Mouse (Mus musculus) forebrain, embryonic 13.5 days (tissue): ENCODE results near the gene Lgi4. TPM values are rescaled to one million over a fixed set of nuclear protein-coding genes. Genes with fewer than 3 reads are reported as not detected.

Source experiments
- ATAC-seq: fragments of 200-750 bp; cut with Nextera tagmentation; 2 replicates; pipeline ENCODE4 v1.8.0; 2017
- H3K27ac ChIP-seq: fragments of 300-500 bp; sonication (generic); 2 replicates; pipeline ENCODE4 v1.5.1; 2015; ENCODE audit warnings: inconsistent platforms, mild to moderate bottlenecking, moderate library complexity
- H3K27me3 ChIP-seq: fragments of 300-500 bp; sonication (generic); 2 replicates; pipeline ENCODE4 v1.6.1; 2015; ENCODE audit warnings: mild to moderate bottlenecking, inconsistent platforms
- H3K36me3 ChIP-seq: fragments of 300-500 bp; sonication (generic); 2 replicates; pipeline ENCODE4 v1.6.1; 2015; ENCODE audit warnings: mild to moderate bottlenecking, inconsistent platforms; ENCODE audit not compliant: poor library complexity, severe bottlenecking
- H3K4me1 ChIP-seq: fragments of 300-500 bp; sonication (generic); 2 replicates; pipeline ENCODE4 v1.6.1; 2015; ENCODE audit warnings: inconsistent platforms
- H3K4me2 ChIP-seq: fragments of 300-500 bp; sonication (generic); 2 replicates; pipeline ENCODE4 v1.6.1; 2015; ENCODE audit warnings: inconsistent platforms, mild to moderate bottlenecking, moderate library complexity
- H3K4me3 ChIP-seq: fragments of 300-500 bp; sonication (generic); 2 replicates; pipeline ENCODE4 v1.5.1; 2015; ENCODE audit warnings: mild to moderate bottlenecking, inconsistent platforms
- H3K9ac ChIP-seq: fragments of 300-500 bp; sonication (generic); 2 replicates; pipeline ENCODE4 v1.6.1; 2015; ENCODE audit warnings: mild to moderate bottlenecking, inconsistent platforms
- H3K9me3 ChIP-seq: fragments of 300-500 bp; sonication (generic); replicated peaks from 2 replicates; pipeline ENCODE4 v1.6.1; 2016; ENCODE audit warnings: inconsistent platforms
- WGBS: fragments of 180-500 bp; shearing (Covaris S2); methylation state at CpG from one replicate; pipeline ENCODE4 v1.1.7; 2015; 5-methylcytosine and 5-hydroxymethylcytosine counted together
- polyA plus RNA-seq: library from polyadenylated mRNA; unstranded; fragments of >200 nt; fragmentation: Nextera tagmentation; extraction: Ambion mirVana; gene quantifications from 2 replicates; pipeline ENCODE4 v1.2.1, GENCODE M21; 2015

Lgi4 gene
- polyA plus RNA-seq = 0.19 and 0.26 TPM in 2 replicates

GRCm38 (mm10) chr7:31059108-31059507 is at the start of gene Lgi4:
TSS of gene Lgi4 (plus strand) at chr7:31059342.
- Histone ChIP-seq H3K9me3 (no peaks in the 10 kb centered on the region), H3K4me2 (no peak within 1 kb of the TSS), H3K9ac (no peak within 1 kb of the TSS), H3K27me3 (peaks cover 11% of the 10 kb centered on the region), H3K27ac (no peak within 1 kb of the TSS), H3K4me3 (no peak within 1 kb of the TSS), H3K4me1 (peaks cover 10% of the 10 kb centered on the region), H3K36me3 (no peaks in the 10 kb centered on the region)
- ATAC-seq = peak; percentile 80; the same call in 1 of the 2 replicates
- WGBS = 2% methylated on average over 2 of the region's 2 CpGs

GRCm38 (mm10) chr7:31012971-31013370 is 46.2 kb upstream of the Lgi4 start:
- no peak overlapping the region for H3K27ac ChIP-seq
- no peak for ATAC-seq
- 91% methylated on average over 5 of the region's 5 CpGs for WGBS
- H3K9me3 ChIP-seq = no peaks in the 10 kb centered on the region
- no peaks in the 10 kb centered on the region for H3K36me3 ChIP-seq
- peaks cover 20% of the 10 kb centered on the region for H3K4me1 ChIP-seq
- H3K9ac ChIP-seq = no peak overlapping the region
- H3K4me3 ChIP-seq = no peak overlapping the region
- H3K4me2 ChIP-seq = no peak overlapping the region
- H3K27me3 ChIP-seq = no peaks in the 10 kb centered on the region

GRCm38 (mm10) chr7:31017104-31017901 is 41.8 kb upstream of the Lgi4 start:
- 52% methylated on average over 10 of the region's 10 CpGs for WGBS
- Histone ChIP-seq H3K4me1 (peaks cover 20% of the 10 kb centered on the region), H3K9me3 (no peaks in the 10 kb centered on the region), H3K27ac (no peak overlapping the region), H3K4me3 (no peak overlapping the region), H3K36me3 (no peaks in the 10 kb centered on the region), H3K27me3 (no peaks in the 10 kb centered on the region), H3K4me2 (no peak overlapping the region), H3K9ac (no peak overlapping the region)
- no peak for ATAC-seq

GRCm38 (mm10) chr7:31028609-31029008 is 30.5 kb upstream of the Lgi4 start:
- H3K27me3 ChIP-seq = no peaks in the 10 kb centered on the region
- ATAC-seq = no peak
- H3K9ac ChIP-seq = no peak overlapping the region
- 79% methylated on average over 8 of the region's 8 CpGs for WGBS
- H3K27ac ChIP-seq = no peak overlapping the region
- no peaks in the 10 kb centered on the region for H3K36me3 ChIP-seq
- no peak overlapping the region for H3K4me3 ChIP-seq
- H3K9me3 ChIP-seq = 0 out of 2 replicates have a peak, but pooled peaks cover 3% of the 10 kb centered on the region
- H3K4me1 ChIP-seq = no peaks in the 10 kb centered on the region
- H3K4me2 ChIP-seq = no peak overlapping the region

GRCm38 (mm10) chr7:31030717-31031116 is 28.4 kb upstream of the Lgi4 start:
- Histone ChIP-seq H3K27ac (no peak overlapping the region), H3K36me3 (no peaks in the 10 kb centered on the region), H3K4me3 (no peak overlapping the region), H3K9ac (no peak overlapping the region), H3K9me3 (0 out of 2 replicates have a peak, but pooled peaks cover 3% of the 10 kb centered on the region), H3K4me1 (no peaks in the 10 kb centered on the region), H3K27me3 (no peaks in the 10 kb centered on the region), H3K4me2 (no peak overlapping the region)
- no peak for ATAC-seq
- 82% methylated on average over 2 of the region's 2 CpGs for WGBS

- no peak overlapping the region for H3K4me3 ChIP-seq
- H3K27me3 ChIP-seq = no peaks in the 10 kb centered on the region
- ATAC-seq = no peak
- H3K27ac ChIP-seq = no peak overlapping the region
- WGBS = 90% methylated on average over 7 of the region's 7 CpGs
- no peak overlapping the region for H3K4me2 ChIP-seq
- no peaks in the 10 kb centered on the region for H3K36me3 ChIP-seq
- no peak overlapping the region for H3K9ac ChIP-seq
- no peaks in the 10 kb centered on the region for H3K4me1 ChIP-seq
- H3K9me3 ChIP-seq = no peaks in the 10 kb centered on the region
Measured at GRCm38 (mm10) chr7:31031731-31032130, 27.4 kb upstream of the Lgi4 start.

- WGBS = 74% methylated on average over 9 of the region's 9 CpGs
- ATAC-seq = no peak
- H3K27me3 ChIP-seq = no peaks in the 10 kb centered on the region
- H3K27ac ChIP-seq = no peak overlapping the region
- no peaks in the 10 kb centered on the region for H3K36me3 ChIP-seq
- no peaks in the 10 kb centered on the region for H3K9me3 ChIP-seq
- no peak overlapping the region for H3K4me3 ChIP-seq
- no peak overlapping the region for H3K4me2 ChIP-seq
- H3K4me1 ChIP-seq = no peaks in the 10 kb centered on the region
- no peak overlapping the region for H3K9ac ChIP-seq
Measured at GRCm38 (mm10) chr7:31033409-31034165, 25.6 kb upstream of the Lgi4 start.

- H3K27ac ChIP-seq = no peak overlapping the region
- no peaks in the 10 kb centered on the region for H3K9me3 ChIP-seq
- H3K27me3 ChIP-seq = peaks cover 5% of the 10 kb centered on the region; the same call in 1 of the 2 replicates
- no peak for ATAC-seq
- 58% methylated on average over 11 of the region's 11 CpGs for WGBS
- no peaks in the 10 kb centered on the region for H3K36me3 ChIP-seq
- no peak overlapping the region for H3K4me3 ChIP-seq
- H3K4me1 ChIP-seq = no peaks in the 10 kb centered on the region
- H3K9ac ChIP-seq = no peak overlapping the region
- H3K4me2 ChIP-seq = no peak overlapping the region
Measured at GRCm38 (mm10) chr7:31034789-31035188, 24.4 kb upstream of the Lgi4 start.

- Histone ChIP-seq H3K4me3 (no peak overlapping the region), H3K4me1 (no peaks in the 10 kb centered on the region), H3K27ac (no peak overlapping the region), H3K36me3 (no peaks in the 10 kb centered on the region), H3K9ac (no peak overlapping the region), H3K4me2 (no peak overlapping the region), H3K27me3 (peaks cover 10% of the 10 kb centered on the region), H3K9me3 (no peaks in the 10 kb centered on the region)
- no peak for ATAC-seq
- WGBS = 83% methylated on average over 11 of the region's 11 CpGs
Measured at GRCm38 (mm10) chr7:31035291-31035690, 23.9 kb upstream of the Lgi4 start.

- Histone ChIP-seq H3K9ac (no peak overlapping the region), H3K4me3 (no peak overlapping the region), H3K9me3 (no peaks in the 10 kb centered on the region), H3K27ac (no peak overlapping the region), H3K4me2 (no peak overlapping the region), H3K27me3 (peaks cover 26% of the 10 kb centered on the region), H3K36me3 (no peaks in the 10 kb centered on the region), H3K4me1 (peaks cover 2% of the 10 kb centered on the region; the same call in 1 of the 2 replicates)
- no peak for ATAC-seq
- 87% methylated on average over 7 of the region's 7 CpGs for WGBS
Measured at GRCm38 (mm10) chr7:31036917-31037316, 22.2 kb upstream of the Lgi4 start.

GRCm38 (mm10) chr7:31037675-31038074 is 21.5 kb upstream of the Lgi4 start:
- WGBS = 66% methylated on average over 2 of the region's 2 CpGs
- Histone ChIP-seq H3K27ac (no peak overlapping the region), H3K4me2 (no peak overlapping the region), H3K27me3 (peaks cover 34% of the 10 kb centered on the region), H3K36me3 (no peaks in the 10 kb centered on the region), H3K9me3 (no peaks in the 10 kb centered on the region), H3K4me1 (peaks cover 6% of the 10 kb centered on the region; the same call in 1 of the 2 replicates), H3K4me3 (no peak overlapping the region), H3K9ac (no peak overlapping the region)
- no peak for ATAC-seq

- Histone ChIP-seq H3K27ac (no peak overlapping the region), H3K36me3 (no peaks in the 10 kb centered on the region), H3K27me3 (peaks cover 46% of the 10 kb centered on the region), H3K4me2 (no peak overlapping the region), H3K9me3 (no peaks in the 10 kb centered on the region), H3K9ac (no peak overlapping the region), H3K4me3 (no peak overlapping the region), H3K4me1 (peaks cover 6% of the 10 kb centered on the region; the same call in 1 of the 2 replicates)
- 85% methylated on average over 4 of the region's 4 CpGs for WGBS
- no peak for ATAC-seq
Measured at GRCm38 (mm10) chr7:31039011-31039410, 20.1 kb upstream of the Lgi4 start.
